Mouse (Mus musculus) erythroid progenitor cell, adult 5-6 weeks (primary cell): ENCODE results near the gene Gm3417. TPM values are rescaled to one million over a fixed set of nuclear protein-coding genes. Genes with fewer than 3 reads are reported as not detected.
"Not testable (repeated sequence)": the region's sequence is repeated elsewhere in the genome, so short reads cannot be mapped to it uniquely, and the experiment has no call there.

Experiments used
- ATAC-seq: replicated peaks from 2 replicates; pipeline ENCODE4 v1.8.0; 2016; ENCODE audit warnings: moderate number of reproducible peaks, mild to moderate bottlenecking, moderate TSS enrichment, inconsistent platforms; ENCODE audit not compliant: poor library complexity, low FRiP score, severe bottlenecking
- total RNA-seq, 2 experiments: library from RNA; stranded (forward) in 1 of 2; stranded (reverse) in 1 of 2; fragments of 150-400 nt in 1 of 2; fragments of 186-747, 209-891 nt in 1 of 2; gene quantifications; 2 replicates each; pipeline versions ENCODE4 v1.2.3 to v1.2.4; 2015 to 2017; ENCODE audit warnings: low replicate concordance in 2 of 2

Gm3417 gene
- total RNA-seq, 2 experiments from 2014 or later = not detected

GRCm38 (mm10) chr17:14960520-14960919, 18.1 kb downstream of the Gm3417 start:
- peak; percentile 13 for ATAC-seq

- peak; percentile 56 for ATAC-seq
These were observed 18.6 kb downstream of the Gm3417 start for GRCm38 (mm10) chr17:14959979-14960378.

- no peak for ATAC-seq
These were observed 19.8 kb downstream of the Gm3417 start for GRCm38 (mm10) chr17:14958686-14959327.

GRCm38 (mm10) chr17:14953452-14953851, 25.1 kb downstream of the Gm3417 start:
- ATAC-seq = peak; percentile 80

GRCm38 (mm10) chr17:14949161-14949827, 29.3 kb downstream of the Gm3417 start:
- no peak for ATAC-seq

GRCm38 (mm10) chr17:14944551-14944950, 34.0 kb downstream of the Gm3417 start:
- ATAC-seq = no peak

GRCm38 (mm10) chr17:14943729-14944059, 34.9 kb downstream of the Gm3417 start:
- 0 out of 2 replicates have a peak, but pooled peaks have one; percentile 11 for ATAC-seq

- peak; percentile 99 for ATAC-seq
These were observed 35.4 kb downstream of the Gm3417 start, which contains the start of the genes Wdr27 and 1600012H06Rik for GRCm38 (mm10) chr17:14943009-14943728. Gene Wdr27 (minus strand): TSS chr17:14943158. Gene 1600012H06Rik (plus strand): TSS chr17:14943184.

GRCm38 (mm10) chr17:14942181-14942580, 36.4 kb downstream of the Gm3417 start:
- ATAC-seq = not testable (repeated sequence)

GRCm38 (mm10) chr17:14935841-14936605, 42.6 kb downstream of the Gm3417 start:
- no peak for ATAC-seq

- ATAC-seq = not testable (repeated sequence)
These were observed 43.3 kb downstream of the Gm3417 start for GRCm38 (mm10) chr17:14935280-14935679.

GRCm38 (mm10) chr17:14931469-14931868, 47.1 kb downstream of the Gm3417 start:
- no peak for ATAC-seq

GRCm38 (mm10) chr17:14930697-14931096, 47.9 kb downstream of the Gm3417 start:
- no peak for ATAC-seq

- no peak for ATAC-seq
These were observed 50.0 kb downstream of the Gm3417 start for GRCm38 (mm10) chr17:14928631-14929030.

- no peak for ATAC-seq
These were observed 50.9 kb downstream of the Gm3417 start for GRCm38 (mm10) chr17:14927644-14928218.

- ATAC-seq = no peak
These were observed 57.0 kb downstream of the Gm3417 start for GRCm38 (mm10) chr17:14921582-14921981.

GRCm38 (mm10) chr17:14917866-14918265, 60.7 kb downstream of the Gm3417 start:
- ATAC-seq = no peak

GRCm38 (mm10) chr17:14914401-14914800, 64.2 kb downstream of the Gm3417 start:
- no peak for ATAC-seq
